Mouse (Mus musculus): ENCODE measurements around the gene Rplp0. TPM values are rescaled to one million over a fixed set of nuclear protein-coding genes. Genes with fewer than 3 reads are reported as not detected.
"Not testable (repeated sequence)": the region's sequence is repeated elsewhere in the genome, so short reads cannot be mapped to it uniquely, and the experiment has no call there.

Gene Rplp0
- 100 to 1,000 TPM; 657 to 680 TPM for total RNA-seq (2021)

DNA sequence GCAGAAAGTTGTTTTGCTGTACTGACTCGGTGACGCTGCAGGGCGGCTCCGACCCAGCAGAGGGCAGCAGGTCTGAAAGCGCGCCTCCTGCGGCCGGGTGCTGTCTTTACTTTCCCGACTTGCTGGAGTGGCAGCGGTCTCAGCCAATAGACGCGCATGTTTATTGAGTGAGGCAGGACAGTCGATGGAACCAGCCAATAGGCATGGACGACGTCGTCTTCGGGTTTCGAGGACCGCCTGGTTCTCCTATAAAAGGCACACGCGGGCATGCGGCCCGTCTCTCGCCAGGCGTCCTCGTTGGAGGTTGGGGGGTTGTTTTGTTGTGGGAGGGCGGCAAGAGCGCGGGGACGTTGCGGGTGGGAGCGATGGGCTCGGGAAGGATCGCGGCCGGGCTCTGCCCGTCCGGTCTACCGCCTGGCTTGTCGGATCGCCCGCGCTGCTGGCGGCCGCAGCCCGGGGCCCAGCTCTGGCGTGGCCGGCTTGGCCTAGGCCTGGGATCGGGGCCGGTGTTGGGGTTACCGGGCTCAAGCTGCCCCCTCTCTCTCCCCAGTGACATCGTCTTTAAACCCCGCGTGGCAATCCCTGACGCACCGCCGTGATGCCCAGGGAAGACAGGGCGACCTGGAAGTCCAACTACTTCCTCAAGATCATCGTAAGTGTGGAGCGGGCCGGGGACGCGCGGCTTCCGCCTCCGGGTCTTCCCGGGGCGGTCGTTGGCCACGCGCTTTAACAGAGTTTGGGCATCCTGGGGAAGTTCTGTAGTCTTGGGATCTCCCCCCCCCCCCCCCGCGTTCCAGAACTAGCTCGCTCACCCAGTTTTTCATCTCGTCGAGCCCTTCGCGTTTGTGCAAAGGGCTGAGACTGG lies at the start of gene Rplp0:
Gene Rplp0, plus strand, starts transcription at position 231 of the 865 bp plus-strand sequence.
- DNase-seq = peak; percentile 99
- intact Hi-C loops (cut with DNase I) = loop anchor here (5.0 kb wide), 1 partner anchor 52 kb away; the partner anchor contains the start of gene Pxn

DNA sequence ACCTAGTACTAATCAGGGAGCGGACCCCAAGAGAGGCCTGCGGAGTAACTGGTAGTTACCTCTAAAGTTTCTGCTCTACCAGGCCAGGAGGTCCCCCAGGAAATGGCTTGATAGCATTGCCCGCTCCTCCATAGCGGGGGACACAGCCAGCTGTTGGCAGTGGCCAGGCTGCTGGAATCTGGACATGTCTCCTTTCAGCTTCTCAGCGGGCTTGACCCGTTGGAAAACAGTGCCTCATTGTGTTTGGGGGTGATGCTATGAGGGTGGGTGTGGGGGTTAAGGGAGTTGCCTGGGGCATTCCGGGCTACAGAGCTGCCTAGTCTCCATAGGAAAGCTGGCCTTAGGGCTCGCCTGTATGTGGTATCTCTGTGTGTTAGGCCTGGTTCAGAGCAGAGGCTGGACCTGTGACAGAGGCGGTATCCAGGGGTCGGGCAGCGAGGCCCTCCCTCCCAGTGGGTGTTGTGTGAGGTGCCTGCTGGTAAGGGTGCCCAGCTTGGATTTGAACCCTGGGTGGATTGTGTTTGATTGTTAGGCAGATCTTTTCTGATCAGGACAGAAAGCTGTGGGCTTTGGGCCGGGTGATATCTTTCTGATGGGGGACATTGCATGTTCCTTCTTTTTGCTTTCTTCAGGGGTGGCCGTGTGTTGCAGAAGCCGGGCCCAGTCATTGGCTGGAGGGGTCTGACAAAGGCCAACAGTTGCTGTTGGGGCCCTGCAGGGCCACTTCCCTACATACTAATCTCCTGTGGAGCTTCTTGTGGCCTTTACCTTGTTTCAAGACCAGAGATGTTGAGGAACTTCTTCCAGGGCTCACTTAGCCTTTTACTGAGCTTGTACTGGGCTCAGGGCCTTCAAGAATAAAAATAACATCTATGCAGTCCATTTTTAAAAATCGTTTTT lies 49.2 kb upstream of the Rplp0 start:
- intact Hi-C loops (cut with DNase I) = loop anchor here (5.0 kb wide), 1 partner anchor 47 kb away; the partner anchor contains the start of gene Rplp0
- no peak for DNase-seq

DNA sequence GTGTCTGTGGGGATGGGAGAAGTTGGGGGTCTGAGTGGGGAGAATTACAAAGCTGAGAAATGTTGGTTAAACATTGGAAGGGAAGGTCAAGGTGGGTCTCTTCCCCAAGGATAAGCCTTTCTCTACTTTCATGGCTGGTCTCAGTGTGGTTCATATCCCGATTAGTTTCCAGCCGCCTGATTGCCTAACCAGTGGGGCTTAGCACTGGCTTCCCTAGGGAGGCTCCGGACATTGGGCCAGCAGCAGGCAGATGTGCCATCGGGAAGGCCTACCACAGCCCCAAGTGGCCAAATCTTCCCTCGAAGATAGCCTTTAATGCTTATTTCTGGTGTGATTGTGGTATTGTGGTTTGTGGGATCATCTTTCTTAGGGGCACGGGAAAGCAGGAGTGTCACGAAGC lies 46.9 kb upstream of the Rplp0 start:
- no peak for DNase-seq
- intact Hi-C loops (cut with DNase I) = no loop called here

DNA sequence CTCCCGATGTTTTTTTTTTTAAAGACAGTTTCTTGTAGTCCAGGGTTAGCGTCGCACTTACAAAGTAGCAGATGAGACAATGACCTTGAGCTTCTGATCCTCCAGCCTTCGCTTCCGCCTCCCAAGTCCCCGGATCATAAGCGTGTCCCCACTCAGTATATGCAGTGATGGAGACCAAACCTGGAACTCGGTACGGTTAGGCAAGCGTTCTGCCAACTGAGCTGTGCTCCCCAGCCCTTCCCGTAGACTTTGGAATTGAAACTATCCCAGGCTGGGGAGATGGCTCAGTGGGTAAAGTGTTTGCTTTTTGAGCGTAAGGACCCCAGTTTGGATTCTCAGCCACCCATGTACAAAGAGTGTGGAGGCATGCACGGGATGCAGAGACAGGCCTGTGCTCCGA lies 46.0 kb upstream of the Rplp0 start:
- intact Hi-C loops (cut with DNase I) = no loop called here

DNA sequence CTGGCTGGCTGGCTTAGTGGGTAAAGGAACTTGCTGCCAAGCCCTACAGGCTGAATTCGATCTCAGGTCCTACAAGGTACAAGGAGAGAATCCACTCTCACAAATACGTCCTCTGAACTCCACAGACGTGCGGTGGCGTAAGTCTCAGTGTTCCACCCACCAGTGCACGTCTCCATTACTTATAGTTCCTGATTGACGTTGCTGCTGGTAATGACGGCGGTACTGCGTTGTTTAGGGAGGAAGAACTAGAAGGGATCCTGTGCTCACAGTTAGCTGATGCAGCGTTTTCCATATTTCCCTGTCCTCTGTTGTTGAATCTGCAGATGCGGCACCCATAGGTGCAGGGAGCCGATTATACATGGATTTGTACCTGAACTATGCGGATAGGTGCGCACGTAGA lies 45.5 kb upstream of the Rplp0 start:
- intact Hi-C loops (cut with DNase I) = no loop called here
- no peak for DNase-seq

More for the DNA sequence above, 46.0 kb upstream of the Rplp0 start:
- DNase-seq = no peak

DNA sequence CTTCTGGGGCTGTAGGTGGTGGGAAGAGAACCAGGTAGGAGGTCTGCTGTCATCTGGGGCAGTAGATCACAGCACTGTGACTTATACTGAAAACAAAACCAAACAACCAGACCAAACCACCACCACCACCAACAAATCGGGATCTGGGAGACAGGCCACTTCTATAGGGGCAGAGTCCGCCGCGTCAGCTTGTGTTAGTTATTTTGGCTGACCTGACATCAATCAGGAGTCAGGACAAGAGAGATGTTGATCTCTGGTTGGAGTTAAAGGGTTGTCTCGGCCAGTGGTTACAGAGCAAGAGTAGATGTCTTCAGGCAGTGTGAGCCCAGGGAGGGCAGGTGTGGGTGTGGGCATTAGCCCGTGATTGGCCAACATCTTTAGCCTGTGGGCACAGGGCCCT lies 44.9 kb upstream of the Rplp0 start:
- no peak for DNase-seq
- intact Hi-C loops (cut with DNase I) = no loop called here

DNA sequence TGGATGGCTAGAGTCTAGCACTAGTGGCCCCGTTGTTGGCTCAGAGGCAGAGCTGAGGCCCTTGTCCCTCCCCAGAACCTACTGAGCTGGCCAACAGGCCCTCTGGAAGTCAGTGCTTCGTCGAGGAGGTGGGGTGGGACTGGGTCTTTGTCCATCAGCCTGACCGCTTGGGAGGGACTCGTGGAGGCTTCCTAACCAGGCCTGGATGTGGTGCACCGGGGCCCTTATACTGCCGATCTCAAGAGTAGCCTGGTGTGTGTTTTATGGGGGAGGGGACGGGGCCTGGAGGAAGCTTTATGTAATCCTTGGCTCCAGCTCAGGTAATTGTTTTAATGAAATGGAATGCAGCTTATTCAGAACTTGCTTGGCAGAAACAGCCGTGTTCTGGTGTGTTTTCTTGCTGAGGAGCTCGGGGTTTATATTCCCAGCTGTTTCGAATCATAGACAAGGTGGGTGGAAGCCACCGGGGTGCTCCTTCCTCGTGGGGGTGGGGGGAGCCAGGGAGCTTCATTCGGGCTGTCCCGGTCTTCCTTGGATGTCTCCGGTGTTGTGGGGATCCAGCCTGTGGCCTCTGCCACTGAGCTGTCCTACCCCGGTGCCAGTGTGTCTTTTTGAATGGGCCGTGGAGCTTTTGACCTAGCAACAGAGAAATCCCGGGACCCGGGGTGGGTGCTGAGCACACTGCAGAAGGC lies 44.2 kb upstream of the Rplp0 start:
- no peak for DNase-seq
- intact Hi-C loops (cut with DNase I) = no loop called here

DNA sequence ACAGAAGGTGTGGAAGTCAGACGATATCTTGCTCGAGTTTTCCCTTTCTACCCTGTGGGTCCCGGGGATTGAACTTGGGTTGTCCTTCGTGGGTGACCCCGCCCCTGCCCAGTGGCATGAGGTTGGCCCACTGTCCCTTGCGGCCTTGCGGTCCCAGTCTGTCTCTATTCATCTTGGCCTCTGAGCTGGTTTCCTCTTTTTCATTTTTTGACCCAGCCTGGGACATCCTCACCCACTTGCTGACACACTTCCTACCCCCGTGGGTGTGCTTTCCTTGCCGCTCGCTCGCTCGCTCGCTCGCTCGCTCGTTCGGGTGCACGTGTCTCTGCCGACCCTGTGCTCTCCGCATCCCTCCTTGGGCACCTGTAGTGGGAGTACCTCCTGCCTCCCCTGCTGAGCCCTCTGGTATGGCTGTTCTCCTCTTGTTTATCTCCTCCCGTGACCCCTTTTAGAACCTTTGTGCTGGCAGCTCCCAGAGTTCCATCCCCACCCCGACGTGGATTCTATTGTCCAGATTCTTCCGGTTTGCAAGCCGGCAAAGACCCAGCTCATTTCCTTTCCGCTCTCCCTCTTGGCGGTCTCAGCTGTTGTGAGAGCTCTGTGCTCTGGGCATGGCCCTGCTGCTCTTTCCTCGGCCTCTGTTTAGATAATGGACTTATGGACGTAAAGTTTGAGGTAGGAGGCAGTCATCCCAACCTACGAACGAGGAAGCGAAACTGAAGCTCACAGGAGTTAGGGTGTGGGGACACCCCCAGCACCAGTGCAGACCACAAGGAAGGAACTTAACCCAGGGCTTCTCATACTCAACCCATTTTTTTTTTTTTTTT lies 43.0 kb upstream of the Rplp0 start:
- intact Hi-C loops (cut with DNase I) = no loop called here
- no peak for DNase-seq

DNA sequence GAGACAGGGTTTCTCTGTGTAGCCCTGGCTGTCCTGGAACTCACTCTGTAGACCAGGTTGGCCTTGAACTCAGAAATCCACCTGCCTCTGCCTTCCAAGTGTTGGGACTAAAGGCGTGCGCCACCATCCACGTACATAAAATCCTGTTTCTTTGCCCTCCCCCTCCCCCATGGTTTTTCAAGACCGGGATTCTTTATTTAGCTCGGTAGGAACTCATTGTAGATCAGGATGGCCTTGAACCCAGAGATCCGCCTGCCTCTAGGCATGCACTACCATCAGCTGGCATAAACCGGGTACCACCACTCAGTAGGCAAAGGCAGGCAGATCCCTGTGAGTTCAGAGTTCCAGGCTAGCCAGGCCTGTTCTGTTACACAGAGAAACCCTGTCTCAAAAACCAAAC lies 42.4 kb upstream of the Rplp0 start:
- DNase-seq = no peak
- intact Hi-C loops (cut with DNase I) = no loop called here

DNA sequence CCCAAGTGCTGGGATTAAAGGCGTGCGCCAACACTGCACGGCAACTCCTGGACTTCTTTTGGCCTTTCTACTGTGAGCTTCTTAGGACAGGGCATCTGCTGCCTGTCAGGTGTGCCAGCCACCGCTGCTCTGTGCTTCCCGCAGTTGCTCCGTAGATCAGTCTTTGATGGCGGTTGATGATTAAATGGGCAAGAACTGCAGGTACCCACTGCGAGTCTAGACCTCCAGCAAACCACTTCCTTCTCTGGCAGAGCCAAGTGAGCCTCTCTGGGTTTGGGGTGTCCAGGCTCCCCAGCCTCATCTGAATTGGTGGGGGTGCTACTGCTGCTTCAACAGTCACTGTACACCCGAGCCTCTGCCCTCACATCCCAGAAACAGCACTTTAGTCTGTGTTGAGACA lies 41.8 kb upstream of the Rplp0 start:
- DNase-seq = no peak
- intact Hi-C loops (cut with DNase I) = no loop called here

DNA sequence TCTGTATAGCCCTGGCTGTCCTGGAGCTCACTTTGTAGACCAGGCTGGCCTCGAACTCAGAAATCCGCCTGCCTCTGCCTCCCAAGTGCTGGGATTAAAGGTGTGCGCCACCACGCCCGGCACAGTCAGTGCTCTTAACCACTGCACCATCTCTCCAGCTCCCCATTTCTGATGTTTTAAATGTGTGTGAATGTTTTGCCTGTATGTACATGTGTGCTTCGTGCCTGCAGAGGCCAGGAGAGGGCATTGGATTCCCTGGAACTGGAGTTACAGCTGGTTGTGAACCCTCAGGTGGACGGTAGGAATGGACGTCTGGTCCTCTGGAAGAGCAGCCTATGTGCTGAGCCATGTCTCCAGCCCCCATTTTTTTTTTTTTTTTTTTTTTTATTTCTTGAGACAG lies 41.1 kb upstream of the Rplp0 start:
- intact Hi-C loops (cut with DNase I); DNase-seq: not testable (repeated sequence)

DNA sequence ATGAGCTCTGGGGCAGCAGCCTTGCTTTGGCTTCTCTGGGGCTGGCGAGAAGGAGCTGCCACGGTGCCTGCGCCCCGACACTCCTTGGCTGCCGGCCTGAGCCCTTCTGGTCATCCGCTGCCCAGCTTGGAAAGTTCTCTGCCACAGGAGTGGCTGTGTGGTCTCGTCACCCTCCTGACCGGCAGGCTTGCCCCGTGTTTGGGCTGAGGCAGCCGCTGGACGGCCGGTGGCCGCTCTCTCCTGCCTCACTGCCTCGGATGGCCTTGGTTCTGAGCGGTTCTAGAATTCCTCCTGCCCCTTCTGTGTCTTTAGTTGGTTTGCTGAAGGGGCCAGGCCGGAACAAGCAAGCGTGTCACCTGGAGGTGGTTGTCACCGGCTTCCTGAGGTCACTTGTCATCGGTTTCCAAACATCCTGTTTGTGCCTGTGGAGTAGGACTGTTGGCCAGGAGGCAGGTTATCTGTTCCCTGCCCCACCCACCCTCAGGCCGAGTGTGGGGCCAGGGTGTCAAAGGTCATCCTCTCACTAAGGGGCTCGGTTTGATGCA lies 38.9 kb upstream of the Rplp0 start:
- no peak for DNase-seq
- intact Hi-C loops (cut with DNase I) = no loop called here

DNA sequence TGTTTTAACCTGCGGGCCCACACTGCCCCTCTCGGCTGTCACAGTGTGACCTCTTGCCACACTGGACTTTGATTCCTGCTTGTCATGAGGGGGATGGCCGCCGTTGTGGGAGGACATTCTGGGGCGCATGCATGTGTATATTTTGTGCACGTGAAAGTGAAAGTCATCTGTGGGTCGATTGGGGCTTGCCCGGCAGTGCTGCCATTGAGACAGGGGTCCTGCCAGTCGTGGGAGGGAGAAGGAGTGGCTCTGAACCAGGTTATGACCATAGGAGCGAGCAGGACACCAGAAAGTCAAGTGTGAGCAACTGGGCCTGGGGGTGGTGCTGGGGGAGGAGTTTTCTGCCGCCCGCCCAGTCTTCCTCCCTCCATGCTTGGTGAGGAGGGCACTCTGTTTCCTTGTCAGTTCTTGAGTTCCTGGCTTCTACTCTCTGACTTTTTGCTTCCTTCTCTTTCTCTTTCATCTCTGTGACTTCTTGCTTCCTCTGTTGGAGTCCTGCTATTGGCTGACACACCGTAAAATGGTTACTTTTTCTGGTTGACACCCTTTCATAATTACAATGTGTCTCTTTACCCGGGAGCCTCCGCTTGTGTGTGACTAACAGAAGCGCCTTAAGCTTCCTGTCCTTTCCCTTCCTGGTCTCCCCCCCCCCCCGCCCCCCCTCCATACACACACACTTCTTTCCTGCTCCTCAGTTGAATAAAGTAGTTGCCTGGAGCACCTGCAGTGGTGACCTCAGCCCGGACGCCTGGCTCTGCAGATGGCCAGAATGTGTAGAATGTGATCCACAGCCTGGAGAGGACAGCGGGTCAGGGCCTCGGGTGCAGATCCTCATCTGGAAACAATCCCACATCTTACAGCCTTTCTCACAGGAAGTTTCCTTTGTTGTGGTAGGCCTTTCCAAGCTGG lies 37.5 kb upstream of the Rplp0 start:
- DNase-seq = no peak
- intact Hi-C loops (cut with DNase I) = no loop called here

DNA sequence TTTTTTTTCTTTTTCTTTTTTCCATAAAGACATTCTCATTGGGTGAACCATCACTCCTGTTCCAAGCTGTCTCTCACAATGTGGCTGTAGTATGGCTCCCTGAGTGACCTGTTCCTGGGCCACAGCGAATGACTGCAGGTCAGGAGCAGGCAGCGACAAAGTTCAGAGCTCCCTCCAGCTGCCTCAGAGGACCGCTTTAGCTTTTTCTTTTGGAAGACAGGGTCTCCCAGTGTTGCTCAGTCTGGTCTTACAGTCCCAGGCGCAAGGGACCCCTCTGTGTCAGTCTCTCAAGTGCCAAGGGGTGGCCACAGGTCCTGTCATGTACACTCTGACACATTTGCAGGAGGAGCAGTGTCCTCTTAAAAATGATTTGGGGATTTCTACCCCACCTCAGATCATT lies 36.7 kb upstream of the Rplp0 start:
- intact Hi-C loops (cut with DNase I) = no loop called here
- no peak for DNase-seq

DNA sequence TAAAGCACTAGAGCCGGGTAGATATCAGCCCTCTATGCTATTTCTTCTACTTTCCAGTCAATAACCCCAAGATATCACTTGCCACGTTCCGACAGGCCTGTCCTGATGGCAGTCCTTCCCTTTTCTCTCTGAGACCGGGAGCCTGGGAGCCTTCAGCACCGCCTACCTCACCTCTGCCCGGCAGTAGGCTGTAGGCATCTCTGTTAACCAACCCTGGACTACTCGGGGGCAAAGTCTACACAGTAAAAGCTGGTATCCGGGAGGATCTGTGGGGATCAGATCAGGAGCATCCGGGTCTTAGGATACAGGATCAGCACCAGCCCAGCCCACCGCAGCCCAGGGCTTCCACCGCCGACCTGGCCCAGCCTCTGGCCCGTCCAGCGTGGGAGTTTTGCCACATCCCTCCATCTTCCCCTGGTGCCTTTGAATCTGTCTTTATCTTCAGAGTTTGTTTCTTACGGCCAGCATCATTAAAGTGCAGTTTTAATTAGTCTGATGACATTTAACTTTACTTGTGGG lies 36.2 kb upstream of the Rplp0 start:
- intact Hi-C loops (cut with DNase I) = no loop called here
- DNase-seq = no peak

DNA sequence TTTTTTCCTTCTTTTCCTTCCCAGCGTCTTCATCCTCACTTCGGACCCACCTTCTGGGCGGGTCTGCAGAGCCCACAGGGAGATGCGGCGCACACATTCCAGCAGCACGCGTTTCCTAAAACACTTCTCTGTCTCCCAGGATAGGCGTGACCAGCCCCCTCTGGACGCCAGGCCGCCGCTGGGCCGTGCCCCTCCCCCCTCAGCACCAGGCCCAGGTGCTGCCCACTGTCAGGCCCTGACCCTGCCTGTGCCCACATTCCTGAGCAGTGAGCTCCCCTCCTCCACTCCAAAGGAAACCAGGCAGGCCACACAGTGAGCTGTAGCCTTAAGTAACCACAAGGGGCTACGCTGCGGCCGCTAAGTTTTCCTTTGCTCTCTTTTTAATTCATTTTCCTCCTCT lies 35.3 kb upstream of the Rplp0 start:
- DNase-seq = no peak
- intact Hi-C loops (cut with DNase I) = no loop called here

DNA sequence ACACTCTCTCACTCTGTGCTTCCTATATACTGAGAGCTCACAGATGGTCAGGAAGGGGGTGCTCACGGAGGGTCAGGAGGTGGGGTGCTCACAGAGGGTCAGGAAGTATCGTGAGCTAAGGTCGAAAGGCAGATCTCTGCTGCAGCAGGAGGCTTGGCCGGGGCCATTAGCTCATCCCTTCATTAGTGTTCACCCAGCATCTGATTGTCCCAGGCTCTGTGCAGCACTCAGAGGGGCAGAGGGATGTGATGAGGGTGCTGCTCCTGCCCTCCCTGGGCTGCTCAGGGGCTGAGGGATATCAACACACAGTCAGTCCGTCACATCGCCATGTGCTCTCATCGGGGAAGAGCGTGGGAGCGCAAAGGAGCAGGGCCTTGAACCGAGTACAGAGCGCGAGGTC lies 34.8 kb upstream of the Rplp0 start:
- intact Hi-C loops (cut with DNase I) = no loop called here
- no peak for DNase-seq

DNA sequence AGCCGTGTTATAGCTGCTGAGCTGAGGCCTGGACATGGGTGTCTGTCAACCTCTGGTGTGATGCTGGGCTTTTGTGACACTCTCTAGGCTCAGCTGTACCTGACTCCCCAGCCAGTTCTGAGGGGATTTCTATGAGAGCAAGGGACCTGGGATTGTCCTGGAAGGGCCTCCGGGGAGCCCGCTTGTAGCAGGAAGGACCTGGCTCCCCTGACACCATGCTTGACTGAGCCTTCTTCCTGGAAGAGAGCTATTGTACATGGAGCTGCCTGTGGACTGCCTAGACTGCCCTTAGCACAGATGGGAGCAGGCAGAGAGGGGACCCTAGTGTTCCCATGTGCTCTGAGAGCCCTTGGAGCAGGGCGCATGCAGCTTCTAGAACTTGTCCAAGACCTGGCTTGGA lies 33.9 kb upstream of the Rplp0 start:
- intact Hi-C loops (cut with DNase I) = no loop called here
- no peak for DNase-seq

DNA sequence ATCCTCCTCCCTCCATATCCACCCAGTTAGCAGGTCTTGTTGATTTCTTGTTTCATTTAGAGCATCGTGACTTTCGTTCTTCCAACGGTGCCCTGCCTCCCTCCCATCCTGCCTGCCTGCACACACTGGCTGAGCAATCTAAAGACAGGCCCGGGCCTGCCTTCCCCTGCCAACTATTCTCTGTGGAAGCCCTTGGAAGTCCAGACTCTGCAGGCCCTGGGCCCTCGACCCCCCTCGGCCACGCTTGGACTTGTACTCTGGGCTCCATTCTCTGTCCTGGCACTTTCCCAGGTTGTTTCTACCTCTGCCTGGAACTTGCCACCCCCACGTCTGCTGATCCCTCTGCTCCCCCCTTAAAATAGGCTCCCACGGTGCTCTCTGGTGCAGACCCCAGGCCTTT lies 33.3 kb upstream of the Rplp0 start:
- no peak for DNase-seq
- intact Hi-C loops (cut with DNase I) = no loop called here
